Mouse (Mus musculus): ENCODE data around the gene 1700109H08Rik. TPM values are rescaled to one million over a fixed set of nuclear protein-coding genes. Genes with fewer than 3 reads are reported as not detected.

1700109H08Rik gene
- polyA plus RNA-seq, 1 experiment from 2014 or later = 3.3 TPM

DNA sequence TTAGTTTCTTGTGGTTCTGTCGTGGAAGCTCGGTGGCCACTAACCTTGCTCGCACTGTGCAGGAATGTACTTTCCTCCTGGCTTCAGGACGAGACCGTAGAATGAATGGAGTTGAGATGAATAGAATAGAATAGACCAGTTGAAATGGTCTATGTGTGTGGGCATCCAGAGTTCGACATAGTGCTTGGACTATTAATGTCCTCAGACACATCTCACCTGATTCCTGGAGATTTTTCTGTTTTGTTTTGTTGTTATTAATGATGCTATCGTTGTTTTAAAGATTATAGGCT lies 26.9 kb upstream of the 1700109H08Rik start:
- Histone ChIP-seq H3K27me3 (no peaks in the 10 kb centered on the region), H3K36me3 (peaks cover 12% of the 10 kb centered on the region), H3K4me1 (replicated peaks) (peaks cover 11% of the 10 kb centered on the region), H3K4me2 (peak overlapping the region; percentile 59), H3K4me3 (replicated peaks) (peak overlapping the region; percentile 88), H3K9me3 (no peaks in the 10 kb centered on the region), H3K27ac (0 out of 2 replicates have a peak overlapping the region, but pooled peaks have one; percentile 94), H3K9ac (replicated peaks) (peak overlapping the region; percentile 92)
- no peak for ATAC-seq (ENCODE audit: insufficient number of reproducible peaks, insufficient read depth, low FRiP score, low TSS enrichment, low read depth)
- 11% methylated on average over 7 of the region's 7 CpGs for WGBS

DNA sequence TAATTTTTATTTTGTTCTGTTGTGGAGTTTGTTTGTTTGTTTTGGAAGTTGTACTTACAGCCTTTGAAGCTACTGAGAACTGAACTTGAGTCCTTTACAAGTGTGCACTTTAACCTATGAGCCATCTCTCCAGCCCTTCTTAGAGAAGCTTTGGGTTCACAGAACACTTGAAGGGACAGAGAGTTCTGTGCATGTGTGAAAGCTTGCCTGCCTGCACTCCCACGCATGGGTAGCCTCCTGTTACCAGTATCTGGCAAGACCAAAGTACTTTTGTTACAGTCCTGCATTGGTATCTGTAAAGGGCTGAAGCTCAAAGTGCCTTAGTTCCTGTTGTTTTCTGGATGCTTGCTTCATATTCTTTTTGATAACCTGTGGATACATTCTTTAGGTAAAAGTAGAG lies 25.1 kb upstream of the 1700109H08Rik start:
- no peaks in the 10 kb centered on the region for H3K27me3 ChIP-seq
- peaks cover 11% of the 10 kb centered on the region for H3K4me1 ChIP-seq (replicated peaks)

DNA sequence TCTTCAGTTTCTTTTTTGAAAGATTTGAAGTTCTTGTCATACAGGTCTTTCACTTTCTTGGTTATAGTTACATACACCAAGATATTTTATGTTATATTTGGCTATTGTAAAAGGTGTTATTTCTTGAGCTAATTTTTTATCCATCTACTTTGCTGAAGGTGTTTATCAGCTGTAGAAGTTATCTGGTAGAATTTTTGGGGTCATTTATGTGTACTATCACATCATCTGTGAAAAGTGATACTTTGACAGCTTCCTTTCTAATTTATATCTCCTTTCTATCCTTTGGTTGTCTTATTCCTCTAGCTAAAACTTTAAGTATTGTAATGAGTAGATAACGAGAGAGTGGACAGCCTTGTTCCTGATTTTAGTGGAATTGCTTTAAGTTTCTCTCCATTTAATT lies 19.9 kb upstream of the 1700109H08Rik start:
- Histone ChIP-seq H3K27ac (no peak overlapping the region), H3K9ac (replicated peaks) (no peak overlapping the region), H3K4me3 (replicated peaks) (no peak overlapping the region), H3K9me3 (no peaks in the 10 kb centered on the region), H3K4me1 (replicated peaks) (no peaks in the 10 kb centered on the region), H3K36me3 (peaks cover 26% of the 10 kb centered on the region), H3K27me3 (no peaks in the 10 kb centered on the region), H3K4me2 (no peak overlapping the region)
- ATAC-seq (ENCODE audit: insufficient number of reproducible peaks, insufficient read depth, low FRiP score, low TSS enrichment, low read depth) = no peak
- WGBS = 85% methylated on average over 1 of the region's 1 CpGs

More for the DNA sequence above, 25.1 kb upstream of the 1700109H08Rik start:
- H3K36me3 ChIP-seq = peaks cover 12% of the 10 kb centered on the region
- no peak for ATAC-seq (ENCODE audit: insufficient number of reproducible peaks, insufficient read depth, low FRiP score, low TSS enrichment, low read depth)
- H3K4me3 ChIP-seq (replicated peaks) = no peak overlapping the region
- no peak overlapping the region for H3K27ac ChIP-seq
- H3K9ac ChIP-seq (replicated peaks) = no peak overlapping the region
- 93% methylated on average over 1 of the region's 1 CpGs for WGBS
- no peak overlapping the region for H3K4me2 ChIP-seq
- H3K9me3 ChIP-seq = no peaks in the 10 kb centered on the region

DNA sequence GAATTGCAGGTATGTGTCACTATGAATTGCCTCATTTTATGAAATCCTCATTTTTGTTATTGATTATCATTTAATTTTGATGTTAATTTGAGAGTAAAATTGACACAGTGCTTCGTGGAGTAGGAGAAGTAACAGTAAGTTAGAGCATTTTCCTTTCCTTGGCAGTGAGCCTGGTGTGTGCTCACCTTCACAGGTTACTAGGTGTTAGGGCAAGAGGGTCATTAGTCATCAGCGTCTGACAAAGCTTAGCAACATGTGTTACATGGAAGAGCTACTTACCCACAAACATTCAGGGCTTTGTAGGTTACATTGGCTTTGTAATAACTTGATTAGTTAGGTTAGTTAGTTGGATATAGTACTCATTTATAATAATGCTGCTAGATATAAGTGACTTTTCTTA lies 17.2 kb upstream of the 1700109H08Rik start:
- 87% methylated on average over 2 of the region's 2 CpGs for WGBS

DNA sequence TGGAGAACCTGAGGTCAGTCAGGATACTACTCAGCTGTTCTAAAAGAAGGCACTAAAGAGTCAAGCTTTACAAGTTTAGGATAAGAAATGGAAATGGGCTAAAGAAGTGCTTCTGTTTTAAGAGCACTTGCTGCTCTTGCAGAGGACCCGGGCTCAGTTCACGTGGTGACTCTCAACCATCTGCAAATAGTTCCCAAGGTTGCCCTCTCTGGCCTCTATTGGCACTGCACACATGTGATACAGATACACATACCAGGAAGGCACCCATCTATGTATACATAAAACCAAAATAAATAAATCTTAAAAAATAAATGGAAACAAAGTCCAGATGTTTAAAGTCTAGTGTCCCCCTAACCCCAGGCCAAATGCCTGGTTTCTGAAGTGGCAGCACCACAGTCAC lies 3.5 kb downstream of the 1700109H08Rik start:
- H3K36me3 ChIP-seq = peaks cover 100% of the 10 kb centered on the region
- H3K4me2 ChIP-seq = no peak overlapping the region
- no peak for ATAC-seq (ENCODE audit: insufficient number of reproducible peaks, insufficient read depth, low FRiP score, low TSS enrichment, low read depth)
- whole genome bisulfite sequencing = 100% methylated on average over 2 of the region's 2 CpGs
- no peak overlapping the region for H3K4me3 ChIP-seq (replicated peaks)
- no peak overlapping the region for H3K27ac ChIP-seq
- H3K9me3 ChIP-seq = peaks cover 7% of the 10 kb centered on the region
- H3K27me3 ChIP-seq = no peaks in the 10 kb centered on the region
- no peaks in the 10 kb centered on the region for H3K4me1 ChIP-seq (replicated peaks)
- no peak overlapping the region for H3K9ac ChIP-seq (replicated peaks)

More for the DNA sequence above, 17.2 kb upstream of the 1700109H08Rik start:
- no peaks in the 10 kb centered on the region for H3K9me3 ChIP-seq
- no peak overlapping the region for H3K9ac ChIP-seq (replicated peaks)
- no peaks in the 10 kb centered on the region for H3K4me1 ChIP-seq (replicated peaks)
- ATAC-seq (ENCODE audit: insufficient number of reproducible peaks, insufficient read depth, low FRiP score, low TSS enrichment, low read depth) = no peak
- H3K27me3 ChIP-seq = no peaks in the 10 kb centered on the region
- H3K27ac ChIP-seq = no peak overlapping the region
- no peak overlapping the region for H3K4me3 ChIP-seq (replicated peaks)
- peaks cover 41% of the 10 kb centered on the region for H3K36me3 ChIP-seq
- no peak overlapping the region for H3K4me2 ChIP-seq

DNA sequence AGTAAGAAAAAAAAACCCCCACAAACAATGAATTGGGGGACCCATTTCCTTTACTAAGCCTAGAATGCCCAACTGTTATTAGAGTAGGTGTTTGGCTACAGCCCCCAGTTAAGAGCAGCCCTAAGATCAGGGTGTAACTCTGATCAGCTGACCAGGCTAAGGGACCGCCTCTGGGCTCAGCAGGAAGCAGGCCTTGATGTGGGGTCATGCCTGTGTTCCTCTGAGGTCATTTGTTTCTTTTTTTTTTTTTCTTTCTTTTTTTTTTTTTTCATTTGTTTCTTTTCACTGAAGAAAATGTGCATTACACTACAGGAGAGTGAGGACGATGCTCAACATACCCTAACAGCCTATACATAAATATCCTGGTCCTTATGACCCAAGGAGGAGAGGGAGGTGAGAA lies 6.6 kb downstream of the 1700109H08Rik start:
- Histone ChIP-seq H3K4me3 (replicated peaks) (no peak overlapping the region), H3K27ac (no peak overlapping the region), H3K9me3 (peaks cover 7% of the 10 kb centered on the region), H3K36me3 (peaks cover 94% of the 10 kb centered on the region), H3K27me3 (no peaks in the 10 kb centered on the region), H3K4me2 (no peak overlapping the region), H3K9ac (replicated peaks) (no peak overlapping the region), H3K4me1 (replicated peaks) (no peaks in the 10 kb centered on the region)
- 92% methylated on average over 2 of the region's 2 CpGs for WGBS
- ATAC-seq (ENCODE audit: insufficient number of reproducible peaks, insufficient read depth, low FRiP score, low TSS enrichment, low read depth) = no peak

DNA sequence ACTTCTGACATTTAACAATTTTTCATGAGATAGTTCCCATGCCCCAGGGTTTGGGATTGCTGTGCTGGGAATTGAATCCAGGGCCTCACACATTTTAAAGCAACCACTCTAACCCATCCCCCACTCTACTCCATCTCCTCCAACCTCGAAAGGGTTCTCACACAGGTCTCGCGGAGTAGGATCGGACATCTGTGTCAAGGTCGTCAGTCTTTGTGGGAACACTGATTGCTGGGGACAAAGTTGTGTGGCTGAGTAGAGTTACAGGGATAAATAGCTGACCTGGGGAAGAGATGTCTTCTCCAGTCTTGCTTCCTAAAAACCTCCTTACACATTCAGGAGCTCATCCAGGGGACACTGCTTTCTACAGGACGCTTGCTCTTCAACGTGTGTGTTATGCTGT lies 7.7 kb downstream of the 1700109H08Rik start:
- H3K4me2 ChIP-seq = no peak overlapping the region
- no peak overlapping the region for H3K27ac ChIP-seq
- H3K4me1 ChIP-seq (replicated peaks) = no peaks in the 10 kb centered on the region
- ATAC-seq (ENCODE audit: insufficient number of reproducible peaks, insufficient read depth, low FRiP score, low TSS enrichment, low read depth) = no peak
- H3K36me3 ChIP-seq = peaks cover 93% of the 10 kb centered on the region
- H3K27me3 ChIP-seq = no peaks in the 10 kb centered on the region
- H3K9me3 ChIP-seq = peaks cover 7% of the 10 kb centered on the region
- WGBS = 93% methylated on average over 7 of the region's 7 CpGs
- no peak overlapping the region for H3K9ac ChIP-seq (replicated peaks)
- no peak overlapping the region for H3K4me3 ChIP-seq (replicated peaks)

DNA sequence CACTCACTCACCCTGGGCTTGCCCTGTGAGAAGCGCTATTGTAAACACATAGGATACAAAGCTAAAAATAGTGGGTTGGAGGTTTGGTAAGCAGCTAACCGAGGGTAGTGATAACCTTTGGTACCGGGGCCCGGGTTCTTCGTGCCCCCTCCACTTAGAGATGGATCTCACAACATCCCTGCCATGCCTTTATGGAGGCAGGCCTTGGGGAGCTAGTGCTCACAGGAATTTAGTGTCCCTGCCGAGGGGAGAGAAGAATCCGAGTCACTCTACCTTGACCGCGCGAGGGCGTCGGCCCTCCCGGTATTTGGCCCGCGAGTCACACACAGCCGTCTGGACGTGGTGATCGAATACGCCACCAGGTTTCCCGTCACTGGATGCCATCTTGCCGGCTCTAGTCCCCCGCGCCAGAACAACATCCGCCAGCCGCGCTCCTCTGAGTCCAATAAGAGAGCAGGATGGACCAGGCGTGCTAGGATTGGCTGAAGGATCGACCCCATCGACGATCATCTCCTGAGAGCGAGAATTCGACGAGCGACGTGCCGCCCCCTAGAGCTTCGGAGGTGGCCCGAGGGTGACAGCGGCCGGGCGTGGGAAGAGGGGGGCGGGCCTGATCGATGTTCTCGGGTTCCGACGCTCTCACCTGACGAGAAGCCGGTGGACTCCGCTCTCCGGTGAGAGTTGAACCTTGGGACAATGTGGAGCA lies 24.5 kb downstream of the 1700109H08Rik start, which contains the start of gene Pex1:
Gene Pex1 (plus strand): TSS at position 374 of the 706 bp plus-strand sequence.
- Histone ChIP-seq H3K4me1 (replicated peaks) (peaks cover 15% of the 10 kb centered on the region), H3K4me3 (replicated peaks) (peak within 1 kb of the TSS; percentile 78), H3K4me2 (peak within 1 kb of the TSS; percentile 81), H3K9ac (replicated peaks) (peak within 1 kb of the TSS; percentile 65), H3K9me3 (no peaks in the 10 kb centered on the region), H3K27me3 (no peaks in the 10 kb centered on the region), H3K27ac (peak within 1 kb of the TSS; percentile 64; the same call in 1 of the 2 replicates), H3K36me3 (peaks cover 22% of the 10 kb centered on the region)
- WGBS = under 1% methylated on average over 50 of the region's 50 CpGs
- ATAC-seq (ENCODE audit: insufficient number of reproducible peaks, insufficient read depth, low FRiP score, low TSS enrichment, low read depth) = peak; percentile 98

DNA sequence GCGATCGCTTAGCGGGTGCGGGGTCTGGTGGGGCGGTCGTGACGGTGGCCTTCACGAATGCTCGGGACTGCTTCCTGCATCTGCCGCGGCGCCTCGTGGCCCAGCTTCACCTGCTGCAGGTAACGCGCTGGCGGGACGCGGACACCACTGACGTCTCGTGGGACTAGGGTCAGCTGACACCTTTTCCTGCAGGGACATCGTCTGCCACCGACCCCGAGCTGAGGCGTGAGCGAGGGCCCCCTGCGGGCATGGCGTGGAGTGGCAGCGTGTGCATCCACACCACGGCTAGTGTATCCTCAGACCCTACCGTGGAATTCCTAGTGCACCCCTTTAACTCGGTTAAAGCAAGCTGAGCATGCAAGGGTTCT lies 25.0 kb downstream of the 1700109H08Rik start, which contains the start of gene Rbm48:
Gene Rbm48 (minus strand): TSS at position 187 of the 368 bp plus-strand sequence.
- H3K4me3 ChIP-seq (replicated peaks) = peak within 1 kb of the TSS; percentile 78
- peak; percentile 85 for ATAC-seq (ENCODE audit: insufficient number of reproducible peaks, insufficient read depth, low FRiP score, low TSS enrichment, low read depth)
- peak within 1 kb of the TSS; percentile 65 for H3K9ac ChIP-seq (replicated peaks)
- H3K27me3 ChIP-seq = no peaks in the 10 kb centered on the region
- peak within 1 kb of the TSS; percentile 81 for H3K4me2 ChIP-seq
- no peaks in the 10 kb centered on the region for H3K9me3 ChIP-seq
- H3K4me1 ChIP-seq (replicated peaks) = peaks cover 15% of the 10 kb centered on the region
- peak within 1 kb of the TSS; percentile 64; the same call in 1 of the 2 replicates for H3K27ac ChIP-seq
- under 1% methylated on average over 31 of the region's 31 CpGs for WGBS
- peaks cover 16% of the 10 kb centered on the region for H3K36me3 ChIP-seq

DNA sequence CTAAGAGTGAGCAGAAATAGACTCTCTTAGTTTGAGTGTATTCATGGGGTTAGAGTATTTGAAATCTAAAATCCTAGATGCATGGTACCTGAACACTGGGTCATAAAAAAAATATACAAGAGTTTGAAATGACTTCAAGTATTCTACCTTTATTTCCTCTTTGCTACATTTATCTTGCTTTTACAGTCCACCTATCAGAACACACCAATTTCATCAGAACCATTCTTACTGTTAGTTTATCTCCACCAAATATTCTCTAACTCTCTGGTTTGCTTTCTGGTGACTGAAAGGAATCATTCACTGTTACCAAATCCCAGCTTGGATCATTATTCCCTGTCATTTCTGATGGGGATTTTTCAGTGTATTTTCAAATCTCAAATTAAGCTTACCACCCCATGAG lies 25.8 kb downstream of the 1700109H08Rik start:
- Histone ChIP-seq H3K4me1 (replicated peaks) (peaks cover 15% of the 10 kb centered on the region), H3K4me2 (peak overlapping the region; percentile 73), H3K9me3 (no peaks in the 10 kb centered on the region), H3K27ac (no peak overlapping the region), H3K36me3 (peaks cover 8% of the 10 kb centered on the region; the same call in 1 of the 2 replicates), H3K27me3 (no peaks in the 10 kb centered on the region), H3K9ac (replicated peaks) (no peak overlapping the region; the same call in 1 of the 2 replicates), H3K4me3 (replicated peaks) (peak overlapping the region; percentile 78; the same call in 1 of the 2 replicates)
- no peak for ATAC-seq (ENCODE audit: insufficient number of reproducible peaks, insufficient read depth, low FRiP score, low TSS enrichment, low read depth)

DNA sequence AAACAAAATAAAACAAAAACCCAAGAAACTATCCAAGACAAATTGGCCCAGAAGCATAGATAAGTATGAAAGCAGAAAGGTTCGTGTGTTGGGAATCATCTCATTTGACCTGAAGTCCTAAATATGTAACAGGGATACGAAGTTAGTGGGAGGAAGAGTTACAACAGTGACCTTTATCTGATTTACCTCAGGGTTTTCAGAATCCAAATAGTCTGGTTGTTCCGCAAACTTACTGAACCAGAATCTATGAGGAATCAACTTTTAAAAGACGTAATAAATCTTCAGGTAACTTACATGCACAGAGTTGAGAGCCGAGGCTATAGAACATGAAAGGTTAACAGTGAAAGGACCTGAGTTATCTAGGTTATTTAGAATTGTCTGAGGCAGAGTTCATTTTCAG lies 27.4 kb downstream of the 1700109H08Rik start:
- 83% methylated on average over 5 of the region's 5 CpGs for WGBS
- no peaks in the 10 kb centered on the region for H3K27me3 ChIP-seq
- no peaks in the 10 kb centered on the region for H3K36me3 ChIP-seq
- H3K9ac ChIP-seq (replicated peaks) = no peak overlapping the region
- H3K4me2 ChIP-seq = no peak overlapping the region
- ATAC-seq (ENCODE audit: insufficient number of reproducible peaks, insufficient read depth, low FRiP score, low TSS enrichment, low read depth) = no peak
- H3K4me1 ChIP-seq (replicated peaks) = peaks cover 15% of the 10 kb centered on the region
- no peaks in the 10 kb centered on the region for H3K9me3 ChIP-seq
- H3K27ac ChIP-seq = no peak overlapping the region
- no peak overlapping the region for H3K4me3 ChIP-seq (replicated peaks)

DNA sequence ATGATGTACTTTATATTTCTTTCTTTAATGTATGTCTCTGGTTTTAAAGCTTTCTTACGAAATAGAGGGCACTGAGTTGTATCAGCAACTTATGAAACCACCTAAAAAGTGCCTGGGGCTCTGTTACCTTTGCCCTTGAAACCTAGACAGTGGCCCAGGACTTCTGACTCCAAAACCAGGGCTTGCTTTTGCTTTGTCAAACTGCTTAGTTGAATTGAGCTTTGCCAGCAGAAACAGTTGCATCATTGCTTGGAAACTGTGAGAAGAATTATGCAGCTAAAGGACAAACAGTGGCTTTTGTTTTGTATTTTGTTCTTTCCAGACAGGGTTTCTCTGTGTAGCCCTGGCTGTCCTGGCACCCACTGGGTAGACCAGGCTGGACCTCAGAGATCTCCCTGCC lies 28.9 kb downstream of the 1700109H08Rik start:
- ATAC-seq (ENCODE audit: insufficient number of reproducible peaks, insufficient read depth, low FRiP score, low TSS enrichment, low read depth) = no peak

More for the DNA sequence above, 28.9 kb downstream of the 1700109H08Rik start:
- H3K9me3 ChIP-seq = no peaks in the 10 kb centered on the region
- peaks cover 11% of the 10 kb centered on the region for H3K36me3 ChIP-seq
- H3K27me3 ChIP-seq = no peaks in the 10 kb centered on the region
- no peak overlapping the region for H3K9ac ChIP-seq (replicated peaks)
- H3K4me1 ChIP-seq (replicated peaks) = peaks cover 8% of the 10 kb centered on the region
- H3K4me2 ChIP-seq = no peak overlapping the region
- H3K27ac ChIP-seq = no peak overlapping the region
- H3K4me3 ChIP-seq (replicated peaks) = no peak overlapping the region
- WGBS = 75% methylated on average over 1 of the region's 1 CpGs

Data from limb, embryonic 12.5 days (tissue).